Mouse (Mus musculus) adrenal gland, postnatal 10 days (tissue): ENCODE data around the gene Sft2d1. TPM values are rescaled to one million over a fixed set of nuclear protein-coding genes. Genes with fewer than 3 reads are reported as not detected.

Source experiments
- DNase-seq: peaks from one replicate; pipeline ENCODE4 v3.0.0; 2021; ENCODE audit warnings: mixed read lengths
- total RNA-seq, 2 experiments: library from RNA; stranded (reverse); gene quantifications; 2 replicates each; pipeline ENCODE4 v1.2.3; 2021

Sft2d1 gene
- total RNA-seq, 2 experiments from 2014 or later = 38.4 to 45.0 TPM

DNA sequence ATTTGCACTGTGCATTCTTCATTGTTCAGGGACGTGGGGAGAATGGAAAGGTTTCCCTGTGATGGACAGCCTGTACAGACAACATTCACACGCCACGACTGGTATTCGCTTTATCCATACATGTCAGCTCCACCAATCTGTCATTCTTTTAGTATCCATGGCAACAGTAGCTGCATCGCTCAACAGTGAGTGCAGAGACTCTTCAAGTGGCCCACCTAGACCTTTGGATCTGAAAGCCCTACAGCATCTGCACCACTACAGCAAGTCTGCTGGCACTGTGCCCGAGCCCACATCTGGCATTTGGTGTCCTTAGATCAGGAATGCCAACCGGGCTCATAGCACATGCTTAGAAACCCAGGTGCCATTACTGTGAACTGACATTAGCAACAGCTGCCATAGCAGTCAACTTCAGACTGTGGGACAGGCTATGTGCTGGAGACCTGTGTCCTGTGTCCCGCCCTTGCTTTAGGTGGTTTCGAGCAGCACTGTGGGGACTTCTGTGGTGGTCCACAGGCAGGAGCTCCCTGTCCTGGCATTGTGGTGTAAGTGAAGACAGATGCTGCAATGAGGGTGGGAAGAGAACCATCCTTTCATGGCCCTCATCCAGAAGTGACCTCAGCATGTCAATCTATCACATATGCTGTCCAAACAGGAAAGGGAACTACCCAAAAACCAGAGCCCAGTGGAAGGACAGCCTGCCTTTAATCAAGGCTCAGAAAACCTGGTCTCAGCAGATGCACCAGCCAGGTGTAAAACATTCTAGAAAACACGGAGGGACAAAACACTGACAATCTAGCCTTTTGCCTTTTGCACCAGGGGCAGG lies 50.6 kb downstream of the Sft2d1 start:
- DNase-seq = no peak

DNA sequence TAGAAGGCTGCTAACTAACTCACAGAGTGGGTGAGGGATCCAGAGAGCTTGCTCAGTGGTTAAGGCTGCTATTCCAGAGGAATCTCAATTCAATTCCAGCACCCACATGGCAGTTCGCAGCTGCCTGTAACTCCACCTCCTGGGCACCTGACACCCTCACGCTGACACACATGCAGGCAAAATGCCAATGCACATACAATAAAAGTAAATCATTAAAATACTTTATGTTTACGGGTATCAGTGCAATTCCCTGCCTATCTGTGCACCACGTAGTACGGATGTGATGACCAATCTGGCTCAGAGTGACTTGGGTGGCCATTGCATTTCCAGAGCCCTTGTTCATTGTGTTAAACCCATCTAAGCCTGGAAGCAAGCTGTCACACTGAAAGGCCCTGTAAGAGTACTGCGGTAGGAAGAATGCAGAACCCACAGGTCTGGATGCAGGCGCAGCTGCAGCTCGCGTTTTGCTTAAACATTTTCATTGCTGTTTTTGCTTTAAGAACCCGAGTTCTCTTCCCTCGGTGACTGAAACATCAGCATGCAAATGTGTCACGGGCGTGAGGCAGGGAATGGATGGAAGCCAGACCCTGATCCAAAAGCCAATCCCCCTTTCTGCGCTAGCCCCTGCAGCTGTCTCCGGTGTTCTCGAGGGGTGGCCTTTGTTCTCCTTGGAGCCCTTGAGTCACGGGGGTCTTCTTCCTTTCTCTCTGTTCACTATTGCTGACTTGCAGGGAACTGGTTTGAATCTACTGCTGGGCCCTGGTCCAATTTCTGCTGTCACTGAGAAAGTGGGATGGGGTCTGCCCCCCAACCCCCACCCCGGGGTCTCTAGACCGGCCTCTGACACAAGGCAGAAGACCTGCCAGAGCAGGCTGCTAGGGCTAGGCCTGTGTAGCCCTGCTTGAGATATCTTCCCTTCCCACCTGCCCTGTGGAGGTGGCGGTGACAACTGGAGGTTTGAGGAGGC lies 56.9 kb downstream of the Sft2d1 start:
- no peak for DNase-seq

- DNase-seq = no peak
Measured at GRCm38 (mm10) chr17:8368570-8368969, 57.7 kb downstream of the Sft2d1 start.

GRCm38 (mm10) chr17:8369171-8369570 lies 58.3 kb downstream of the Sft2d1 start:
- no peak for DNase-seq

- no peak for DNase-seq
Measured at GRCm38 (mm10) chr17:8370634-8371229, 59.8 kb downstream of the Sft2d1 start.

DNA sequence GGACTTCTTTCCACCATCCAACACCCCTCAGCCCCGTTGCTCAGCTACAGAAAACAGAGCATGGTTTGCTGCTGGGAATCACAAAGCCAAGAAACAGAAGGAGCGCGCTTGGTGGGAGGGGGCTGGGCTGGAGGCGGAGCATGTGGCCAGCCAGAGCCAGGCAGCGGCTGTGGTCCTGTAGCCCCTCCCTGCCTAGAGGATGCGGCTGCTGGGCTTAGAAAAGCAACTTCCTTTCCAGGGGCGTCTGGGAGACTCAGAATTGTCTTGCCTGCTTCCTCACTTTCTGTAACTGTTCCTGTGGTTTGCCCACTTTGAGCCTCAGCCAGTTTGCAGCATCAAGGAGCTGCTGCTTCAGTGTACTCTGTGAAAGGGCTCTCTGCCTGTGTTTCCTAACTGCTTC lies 60.9 kb downstream of the Sft2d1 start:
- peak; percentile 53 for DNase-seq

- DNase-seq = peak; percentile 86
Measured at GRCm38 (mm10) chr17:8372286-8373046, 61.6 kb downstream of the Sft2d1 start.

Other genes with a start within 250 kb of the Sft2d1 start
- gene Gm49673, start 163.3 kb upstream of the Sft2d1 start, total RNA-seq = under 1 TPM in 1 of 2 experiments, not detected in 1; 0.39 TPM
- 10 to 100 TPM; 41.7 to 42.4 TPM for gene Rnaset2a, start 163.0 kb upstream of the Sft2d1 start, total RNA-seq
- gene Fgfr1op, start 145.6 kb upstream of the Sft2d1 start, total RNA-seq = 10 to 100 TPM; 14.2 to 22.8 TPM
- gene Ccr6, start 75.1 kb upstream of the Sft2d1 start, total RNA-seq = under 1 TPM; 0.61 to 0.93 TPM
- gene Mpc1, start 28.2 kb upstream of the Sft2d1 start, total RNA-seq = 100 to 1,000 TPM; 347 to 385 TPM
- under 1 TPM; 0.24 to 0.45 TPM for gene Prr18, start 26.4 kb downstream of the Sft2d1 start, total RNA-seq
- gene T2, start 44.9 kb downstream of the Sft2d1 start, total RNA-seq = under 1 TPM in 1 of 2 experiments, not detected in 1; 0.18 TPM
- gene T, start 123.3 kb downstream of the Sft2d1 start, total RNA-seq = not detected
- gene Pde10a, start 214.3 kb downstream of the Sft2d1 start, total RNA-seq = 10 to 100 TPM; 12.4 to 20.0 TPM